Comparison of ENCODE assay signal across 7 mouse cellular contexts in the genomic region with DNA sequence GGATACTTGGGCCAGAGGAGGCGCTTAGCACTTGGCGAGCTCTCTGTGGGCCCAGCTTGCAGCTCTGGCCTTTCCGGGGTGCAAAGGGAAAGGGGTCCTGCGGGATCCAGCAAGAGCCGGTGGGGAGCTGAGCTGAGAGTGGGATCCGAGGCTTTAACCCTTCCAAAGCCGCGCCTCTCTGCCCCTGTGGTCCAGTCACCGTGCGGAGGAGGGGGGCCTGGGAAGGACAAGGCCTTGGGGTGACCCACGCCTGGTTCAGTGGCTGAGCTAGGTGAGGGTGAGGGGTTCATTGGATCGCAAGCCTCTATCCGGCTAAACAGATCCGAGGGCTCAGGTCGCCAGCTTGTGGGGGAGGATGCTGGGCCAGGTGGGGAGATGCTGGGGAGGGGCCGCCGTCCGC. TPM values are rescaled to one million over a fixed set of nuclear protein-coding genes. Genes with fewer than 3 reads are reported as not detected.
DNase-seq lines count a peak whose midpoint lies in the region; ATAC-seq and TF ChIP-seq lines count a peak whose summit lies in the region.

No protein-coding gene starts in this region.

- no peak for DNase-seq in lung, adult 2 months
- peak; percentile 54 for DNase-seq in cerebellum, adult 9-10 months
- no peak for DNase-seq in liver, embryonic 13.5 days
- DNase-seq in gastrocnemius, postnatal 25 days: no peak

- H3K27ac ChIP-seq in lung, embryonic 15.5 days: no peak overlapping the region
- H3K27ac ChIP-seq in forebrain, embryonic 15.5 days (replicated peaks): peak overlapping the region; percentile 53
- no peak overlapping the region for H3K27ac ChIP-seq in liver, embryonic 13.5 days

- H3K4me1 ChIP-seq in lung, embryonic 15.5 days: peaks cover 22% of the 10 kb centered on the region
- peaks cover 9% of the 10 kb centered on the region; the same call in 1 of the 2 replicates for H3K4me1 ChIP-seq in lung, adult 2 months (ENCODE audit: control insufficient read depth, insufficient read depth, low read length)
- peaks cover 12% of the 10 kb centered on the region; the same call in 1 of the 2 replicates for H3K4me1 ChIP-seq in forebrain, embryonic 15.5 days
- H3K4me1 ChIP-seq in liver, embryonic 13.5 days (replicated peaks): peaks cover 40% of the 10 kb centered on the region

- TF ChIP-seq CTCF in lung, adult 2 months (IDR thresholded peaks at IDR 0.05; ENCODE audit: insufficient read depth, low read length): no peak

- 7% methylated on average over 15 of the region's 18 CpGs for WGBS in lung, embryonic 15.5 days
- WGBS in lung, adult 2 months: 18% methylated on average over 18 of the region's 18 CpGs
- 2% methylated on average over 15 of the region's 18 CpGs for WGBS in forebrain, embryonic 15.5 days
- WGBS in liver, embryonic 13.5 days (ENCODE audit: insufficient replicate concordance): 11% methylated on average over 18 of the region's 18 CpGs

- no peak for ATAC-seq in lung, embryonic 15.5 days (ENCODE audit: borderline replicate concordance, extremely low read depth, low FRiP score, low TSS enrichment)
- ATAC-seq in forebrain, embryonic 15.5 days (replicated peaks): no peak
- ATAC-seq in liver, embryonic 13.5 days (ENCODE audit: low read depth): no peak
- no peak for ATAC-seq in inflammation-experienced regulatory T-cells, adult 6 months

- H3K27me3 ChIP-seq in lung, embryonic 15.5 days: peaks cover 33% of the 10 kb centered on the region
- H3K27me3 ChIP-seq in forebrain, embryonic 15.5 days: no peaks in the 10 kb centered on the region
- H3K27me3 ChIP-seq in liver, embryonic 13.5 days: peaks cover 51% of the 10 kb centered on the region

- TF ChIP-seq POLR2A in lung, adult 2 months (IDR thresholded peaks at IDR 0.05; ENCODE audit: borderline replicate concordance, extremely low read depth, low read depth, low read length): no peak

- peak overlapping the region; percentile 99 for H3K4me2 ChIP-seq in lung, embryonic 15.5 days
- peak overlapping the region; percentile 73 for H3K4me2 ChIP-seq in forebrain, embryonic 15.5 days (replicated peaks)
- H3K4me2 ChIP-seq in liver, embryonic 13.5 days: peak overlapping the region; percentile 80

- H3K36me3 ChIP-seq in lung, embryonic 15.5 days: no peaks in the 10 kb centered on the region
- H3K36me3 ChIP-seq in forebrain, embryonic 15.5 days: no peaks in the 10 kb centered on the region
- peaks cover 13% of the 10 kb centered on the region for H3K36me3 ChIP-seq in liver, embryonic 13.5 days

- peak overlapping the region; percentile 50 for H3K4me3 ChIP-seq in lung, embryonic 15.5 days
- H3K4me3 ChIP-seq in lung, adult 2 months (replicated peaks; ENCODE audit: extremely low read depth, low read depth, low read length): no peak overlapping the region
- peak overlapping the region; percentile 51 for H3K4me3 ChIP-seq in forebrain, embryonic 15.5 days
- H3K4me3 ChIP-seq in liver, embryonic 13.5 days (replicated peaks): peak overlapping the region; percentile 60

- no peaks in the 10 kb centered on the region for H3K9me3 ChIP-seq in lung, embryonic 15.5 days
- no peaks in the 10 kb centered on the region for H3K9me3 ChIP-seq in forebrain, embryonic 15.5 days
- H3K9me3 ChIP-seq in liver, embryonic 13.5 days (replicated peaks): no peaks in the 10 kb centered on the region

- H3K9ac ChIP-seq in lung, embryonic 15.5 days: peak overlapping the region; percentile 48
- H3K9ac ChIP-seq in forebrain, embryonic 15.5 days (replicated peaks): peak overlapping the region; percentile 72
- peak overlapping the region; percentile 68 for H3K9ac ChIP-seq in liver, embryonic 13.5 days

RNA-seq across cellular contexts. Expression of a gene that starts 1.4 kb away (rescaled TPM):
- 0.21 and 0.33 TPM in 2 replicates for polyA plus RNA-seq in lung, embryonic 15.5 days (2015; fragmentation: Nextera tagmentation; extraction: Ambion mirVana)
- polyA plus RNA-seq in lung, adult 2 months (2012; rRNA removed): 0.05 and 0.13 TPM in 2 replicates
- polyA plus RNA-seq in forebrain, embryonic 15.5 days (2015; fragmentation: Nextera tagmentation; extraction: Ambion mirVana): 2.0 and 2.2 TPM in 2 replicates
- 0.07 and 0.10 TPM in 2 replicates for polyA plus RNA-seq in liver, embryonic 13.5 days (2015; fragmentation: Nextera tagmentation; extraction: Ambion mirVana)
- under 1 TPM; 0.12 to 0.23 (median 0.13) TPM for polyA plus RNA-seq in inflammation-experienced regulatory T-cells, adult 6 months (2017; shearing (Covaris generic))
- total RNA-seq in gastrocnemius, postnatal 25 days (2021): under 1 TPM in 1 of 2 experiments, not detected in 1; 0.05 TPM

RNA-seq across cellular contexts. Expression of a gene that starts 1.7 kb away (rescaled TPM):
- 58.8 and 68.5 TPM in 2 replicates for polyA plus RNA-seq in lung, embryonic 15.5 days (2015; fragmentation: Nextera tagmentation; extraction: Ambion mirVana)
- polyA plus RNA-seq in lung, adult 2 months (2012; rRNA removed): 71.6 and 78.8 TPM in 2 replicates
- 15.8 and 17.1 TPM in 2 replicates for polyA plus RNA-seq in forebrain, embryonic 15.5 days (2015; fragmentation: Nextera tagmentation; extraction: Ambion mirVana)
- 831 and 956 TPM in 2 replicates for polyA plus RNA-seq in liver, embryonic 13.5 days (2015; fragmentation: Nextera tagmentation; extraction: Ambion mirVana)
- 10 to 100 TPM in 2 of 3 experiments, 1 to 10 TPM in 1; 6.0 to 21.7 (median 17.0) TPM for polyA plus RNA-seq in inflammation-experienced regulatory T-cells, adult 6 months (2017; shearing (Covaris generic))
- total RNA-seq in gastrocnemius, postnatal 25 days (2021): 10 to 100 TPM; 11.0 to 17.2 TPM

RNA-seq across cellular contexts. Expression of a gene that starts 27.5 kb away (rescaled TPM):
- polyA plus RNA-seq in lung, embryonic 15.5 days (2015; fragmentation: Nextera tagmentation; extraction: Ambion mirVana): 28.6 and 31.1 TPM in 2 replicates
- 10.2 and 10.5 TPM in 2 replicates for polyA plus RNA-seq in lung, adult 2 months (2012; rRNA removed)
- polyA plus RNA-seq in forebrain, embryonic 15.5 days (2015; fragmentation: Nextera tagmentation; extraction: Ambion mirVana): 13.8 and 14.3 TPM in 2 replicates
- polyA plus RNA-seq in liver, embryonic 13.5 days (2015; fragmentation: Nextera tagmentation; extraction: Ambion mirVana): 31.4 and 31.7 TPM in 2 replicates
- 10 to 100 TPM; 37.6 to 53.5 (median 42.6) TPM for polyA plus RNA-seq in inflammation-experienced regulatory T-cells, adult 6 months (2017; shearing (Covaris generic))
- total RNA-seq in gastrocnemius, postnatal 25 days (2021): 1 to 10 TPM; 3.8 to 7.3 TPM

RNA-seq across cellular contexts. Expression of a gene that starts 40.7 kb away (rescaled TPM):
- 48.5 and 49.6 TPM in 2 replicates for polyA plus RNA-seq in lung, embryonic 15.5 days (2015; fragmentation: Nextera tagmentation; extraction: Ambion mirVana)
- polyA plus RNA-seq in lung, adult 2 months (2012; rRNA removed): 50.7 and 56.1 TPM in 2 replicates
- polyA plus RNA-seq in forebrain, embryonic 15.5 days (2015; fragmentation: Nextera tagmentation; extraction: Ambion mirVana): 6.4 and 8.3 TPM in 2 replicates
- polyA plus RNA-seq in liver, embryonic 13.5 days (2015; fragmentation: Nextera tagmentation; extraction: Ambion mirVana): 20.7 and 21.7 TPM in 2 replicates
- 10 to 100 TPM; 38.7 to 44.4 (median 40.2) TPM for polyA plus RNA-seq in inflammation-experienced regulatory T-cells, adult 6 months (2017; shearing (Covaris generic))
- 1 to 10 TPM; 6.8 to 7.5 TPM for total RNA-seq in gastrocnemius, postnatal 25 days (2021)

RNA-seq across cellular contexts. Expression of a gene that starts 53.1 kb away (rescaled TPM):
- polyA plus RNA-seq in lung, embryonic 15.5 days (2015; fragmentation: Nextera tagmentation; extraction: Ambion mirVana): 7.2 and 8.7 TPM in 2 replicates
- polyA plus RNA-seq in lung, adult 2 months (2012; rRNA removed): 62.0 and 67.4 TPM in 2 replicates
- polyA plus RNA-seq in forebrain, embryonic 15.5 days (2015; fragmentation: Nextera tagmentation; extraction: Ambion mirVana): 1.1 and 1.3 TPM in 2 replicates
- 0.78 and 0.88 TPM in 2 replicates for polyA plus RNA-seq in liver, embryonic 13.5 days (2015; fragmentation: Nextera tagmentation; extraction: Ambion mirVana)
- under 1 TPM; 0.24 to 0.52 (median 0.30) TPM for polyA plus RNA-seq in inflammation-experienced regulatory T-cells, adult 6 months (2017; shearing (Covaris generic))
- 10 to 100 TPM; 11.6 to 13.0 TPM for total RNA-seq in gastrocnemius, postnatal 25 days (2021)

Comparison
In these comparisons a context has a peak if more than half of its experiments do, and no peak if none do; other contexts are left out.
1. RNA of a gene that starts 1.7 kb away (polyA plus RNA-seq): 831 to 956 TPM in liver, embryonic 13.5 days; 71.6 to 78.8 TPM in lung, adult 2 months, 58.8 to 68.5 TPM in lung, embryonic 15.5 days, 15.8 to 17.1 TPM in forebrain, embryonic 15.5 days and 6.0 to 21.7 TPM in inflammation-experienced regulatory T-cells, adult 6 months; every median in the first group is over 10 times any median in the second.
2. Peak in every context shown above with its lines, with median percentiles within 50 percentile points of each other: H3K4me2 ChIP-seq and H3K9ac ChIP-seq.